Mouse (Mus musculus) hindbrain, embryonic 13.5 days (tissue): ENCODE measurements around the gene Gm10053. TPM values are rescaled to one million over a fixed set of nuclear protein-coding genes. Genes with fewer than 3 reads are reported as not detected.

Experiments used
- ATAC-seq: fragments of 200-750 bp; cut with Nextera tagmentation; 2 replicates; pipeline ENCODE4 v1.8.0; 2017; ENCODE audit warnings: moderate TSS enrichment; ENCODE audit not compliant: low FRiP score
- H3K27ac ChIP-seq: fragments of 300-500 bp; sonication (generic); 2 replicates; pipeline ENCODE4 v1.5.1; 2015; ENCODE audit warnings: inconsistent platforms, mild to moderate bottlenecking, moderate library complexity
- H3K27me3 ChIP-seq: fragments of 300-500 bp; sonication (generic); 2 replicates; pipeline ENCODE4 v1.6.1; 2015; ENCODE audit warnings: mild to moderate bottlenecking, inconsistent platforms
- H3K36me3 ChIP-seq: fragments of 300-500 bp; sonication (generic); 2 replicates; pipeline ENCODE4 v1.6.1; 2015; ENCODE audit warnings: mild to moderate bottlenecking, inconsistent platforms
- H3K4me1 ChIP-seq: fragments of 300-500 bp; sonication (generic); replicated peaks from 2 replicates; pipeline ENCODE4 v1.6.1; 2015; ENCODE audit warnings: inconsistent platforms
- H3K4me2 ChIP-seq: fragments of 300-500 bp; sonication (generic); 2 replicates; pipeline ENCODE4 v1.6.1; 2015; ENCODE audit warnings: inconsistent platforms, mild to moderate bottlenecking, moderate library complexity
- H3K4me3 ChIP-seq: fragments of 300-500 bp; sonication (generic); 2 replicates; pipeline ENCODE4 v1.5.1; 2015; ENCODE audit warnings: mild to moderate bottlenecking, inconsistent platforms
- H3K9ac ChIP-seq: fragments of 300-500 bp; sonication (generic); 2 replicates; pipeline ENCODE4 v1.6.1; 2015; ENCODE audit warnings: mild to moderate bottlenecking, inconsistent platforms
- H3K9me3 ChIP-seq: fragments of 300-500 bp; sonication (generic); 2 replicates; pipeline ENCODE4 v1.6.1; 2016; ENCODE audit warnings: inconsistent platforms
- WGBS: fragments of 180-500 bp; shearing (Covaris S2); methylation state at CpG from one replicate; pipeline ENCODE4 v1.1.7; 2015; 5-methylcytosine and 5-hydroxymethylcytosine counted together
- polyA plus RNA-seq: library from polyadenylated mRNA; unstranded; fragments of >200 nt; fragmentation: Nextera tagmentation; extraction: Ambion mirVana; gene quantifications from 2 replicates; pipeline ENCODE4 v1.2.1, GENCODE M21; 2015

Gene Gm10053
- polyA plus RNA-seq, 1 experiment from 2014 or later: 246 TPM

DNA sequence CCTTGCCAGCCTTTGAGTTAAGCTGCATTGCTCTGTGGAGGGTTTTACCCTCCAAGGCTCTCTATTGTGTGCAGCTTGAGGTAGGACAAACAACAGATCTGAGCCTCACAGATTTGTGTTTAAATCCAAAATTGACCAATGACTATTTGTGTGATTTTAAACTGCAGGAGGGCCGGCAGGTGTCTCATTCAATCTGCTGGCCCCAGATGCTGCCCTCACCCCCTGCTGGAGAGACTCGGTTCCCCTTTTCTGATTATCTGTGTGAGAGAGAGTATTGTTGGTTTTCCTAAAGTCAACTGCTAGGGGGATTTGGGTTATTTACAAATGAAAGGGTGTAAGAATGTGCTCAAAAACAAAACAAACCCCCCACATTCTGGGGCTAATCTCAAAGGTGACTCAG lies 26.8 kb downstream of the Gm10053 start:
- Histone ChIP-seq H3K4me1 (peaks cover 21% of the 10 kb centered on the region), H3K9me3 (no peaks in the 10 kb centered on the region), H3K36me3 (no peaks in the 10 kb centered on the region), H3K4me2 (no peak overlapping the region), H3K9ac (no peak overlapping the region), H3K27me3 (peaks cover 76% of the 10 kb centered on the region), H3K27ac (no peak overlapping the region), H3K4me3 (no peak overlapping the region)
- 6% methylated on average over 2 of the region's 2 CpGs for WGBS
- no peak for ATAC-seq

DNA sequence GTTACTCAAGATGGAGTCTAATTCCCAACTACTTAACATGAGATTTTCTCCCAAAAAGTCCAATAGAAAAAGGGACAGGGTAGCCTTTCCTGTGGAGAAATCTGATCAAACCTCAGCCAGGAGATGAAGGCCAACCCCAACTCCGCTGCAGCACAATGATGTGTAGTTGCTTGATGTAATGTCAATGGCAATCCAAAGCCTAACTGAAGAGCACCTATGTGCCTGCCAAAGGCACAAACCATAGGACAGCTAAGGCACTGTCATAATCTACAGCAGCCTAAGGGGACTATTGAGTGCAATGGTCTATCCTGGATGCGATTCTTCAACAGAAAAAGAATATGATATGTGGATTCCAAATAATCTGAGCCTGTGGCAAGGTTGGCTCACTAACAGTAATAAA lies 27.3 kb downstream of the Gm10053 start:
- no peaks in the 10 kb centered on the region for H3K9me3 ChIP-seq
- 52% methylated on average over 2 of the region's 2 CpGs for WGBS
- ATAC-seq: no peak
- H3K4me3 ChIP-seq: no peak overlapping the region
- H3K27ac ChIP-seq: no peak overlapping the region
- H3K27me3 ChIP-seq: peaks cover 70% of the 10 kb centered on the region
- no peaks in the 10 kb centered on the region for H3K36me3 ChIP-seq
- no peak overlapping the region for H3K9ac ChIP-seq
- H3K4me2 ChIP-seq: no peak overlapping the region
- peaks cover 17% of the 10 kb centered on the region for H3K4me1 ChIP-seq

DNA sequence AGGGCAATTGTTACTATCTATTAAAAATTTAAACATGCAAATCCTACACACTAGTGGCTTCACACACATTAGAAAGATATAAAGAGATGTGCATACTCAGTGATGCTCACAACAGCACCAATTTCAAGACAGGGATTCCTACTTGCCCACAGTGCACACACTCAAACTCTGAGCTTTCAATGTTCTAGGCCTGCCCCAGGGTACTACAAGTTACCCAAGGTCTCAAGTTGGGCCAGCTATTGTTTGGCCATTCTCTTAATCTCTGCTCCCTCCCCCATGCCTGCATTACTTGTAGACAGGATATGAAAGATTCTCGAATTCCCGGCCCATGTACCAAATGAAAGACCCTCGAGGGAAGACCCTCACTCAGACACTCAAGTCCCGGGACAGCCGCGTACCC lies 32.2 kb downstream of the Gm10053 start:
- Histone ChIP-seq H3K4me3 (no peak overlapping the region), H3K36me3 (no peaks in the 10 kb centered on the region), H3K9ac (no peak overlapping the region), H3K4me2 (no peak overlapping the region), H3K4me1 (no peaks in the 10 kb centered on the region), H3K27ac (no peak overlapping the region), H3K27me3 (peaks cover 25% of the 10 kb centered on the region), H3K9me3 (no peaks in the 10 kb centered on the region)
- no peak for ATAC-seq
- 91% methylated on average over 6 of the region's 6 CpGs for WGBS

DNA sequence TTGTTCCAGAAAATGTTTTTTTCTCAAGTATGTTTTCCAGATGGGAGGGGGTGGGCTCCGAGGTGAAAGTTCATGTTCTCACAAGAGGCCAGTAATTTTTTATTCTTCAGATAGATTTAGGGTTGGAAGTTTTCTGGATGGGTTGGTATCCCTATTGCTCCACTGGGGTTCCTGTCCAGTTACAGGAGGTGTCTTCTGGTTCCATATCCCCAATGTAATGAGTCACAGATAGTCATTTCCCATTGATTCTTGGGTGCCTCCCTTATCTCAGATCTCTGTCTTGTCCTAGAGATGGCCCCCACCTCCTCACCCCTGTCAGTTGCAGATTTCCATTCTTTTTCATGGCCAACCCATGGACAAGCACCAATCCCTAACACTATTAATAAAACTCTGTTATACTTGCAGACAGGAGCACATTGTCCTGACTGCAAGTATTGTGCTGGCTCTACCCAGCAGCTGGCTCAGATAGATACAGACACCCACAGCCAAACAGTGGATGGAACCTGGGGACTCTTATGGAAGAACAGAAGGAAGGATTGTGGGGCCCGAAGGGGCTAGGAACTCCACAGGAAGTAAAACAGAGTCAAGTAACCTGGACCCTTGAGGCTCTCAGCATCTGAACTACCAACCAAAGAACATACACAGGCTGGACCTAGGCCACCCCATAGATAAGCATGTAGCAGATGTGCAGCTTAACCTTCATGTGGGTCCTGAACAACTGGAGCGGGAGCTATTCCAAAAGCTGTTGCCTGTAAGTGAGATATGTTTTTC lies 33.1 kb downstream of the Gm10053 start:
- no peak overlapping the region for H3K4me2 ChIP-seq
- 93% methylated on average over 3 of the region's 3 CpGs for WGBS
- no peaks in the 10 kb centered on the region for H3K9me3 ChIP-seq
- peaks cover 16% of the 10 kb centered on the region for H3K27me3 ChIP-seq
- H3K4me1 ChIP-seq: no peaks in the 10 kb centered on the region
- no peak overlapping the region for H3K9ac ChIP-seq
- H3K4me3 ChIP-seq: no peak overlapping the region
- ATAC-seq: no peak
- no peaks in the 10 kb centered on the region for H3K36me3 ChIP-seq
- no peak overlapping the region for H3K27ac ChIP-seq

DNA sequence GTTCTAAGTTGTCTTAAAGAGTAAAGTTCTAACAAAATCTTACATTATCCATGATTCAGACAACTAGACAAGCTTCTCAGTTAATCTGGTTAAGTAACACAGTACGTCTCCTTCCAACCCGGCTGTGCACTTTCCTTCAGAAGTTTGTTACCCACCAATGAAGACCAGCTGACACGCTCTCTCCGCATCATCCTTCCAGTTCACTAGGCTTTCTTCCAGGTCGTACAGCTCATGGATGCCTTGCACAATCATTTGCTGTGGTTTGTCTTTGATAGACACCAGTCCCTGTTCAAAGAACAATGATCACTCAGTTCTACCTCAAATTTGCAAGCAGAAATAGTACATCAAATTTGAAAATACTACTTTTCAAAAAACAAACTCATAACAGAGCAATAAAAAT lies 45.4 kb downstream of the Gm10053 start:
- H3K4me3 ChIP-seq: no peak overlapping the region
- no peak overlapping the region for H3K9ac ChIP-seq
- no peaks in the 10 kb centered on the region for H3K9me3 ChIP-seq
- H3K4me2 ChIP-seq: no peak overlapping the region
- no peak for ATAC-seq
- H3K36me3 ChIP-seq: peaks cover 18% of the 10 kb centered on the region
- no peak overlapping the region for H3K27ac ChIP-seq
- 84% methylated on average over 5 of the region's 5 CpGs for WGBS
- H3K27me3 ChIP-seq: no peaks in the 10 kb centered on the region
- no peaks in the 10 kb centered on the region for H3K4me1 ChIP-seq

Other genes with a start within 250 kb of the Gm10053 start
- 1.2 and 1.7 TPM in 2 replicates for gene Tmem252, start 201.7 kb upstream of the Gm10053 start, polyA plus RNA-seq
- gene Pgm5, start 13.8 kb upstream of the Gm10053 start, polyA plus RNA-seq: 0.65 and 1.4 TPM in 2 replicates
- 0.19 TPM in 1 of 2 replicates, not detected in the other for gene Foxd4, start 25.5 kb downstream of the Gm10053 start, polyA plus RNA-seq
- gene Cbwd1, start 85.9 kb downstream of the Gm10053 start, polyA plus RNA-seq: 17.3 and 19.3 TPM in 2 replicates
- gene Dock8, start 123.8 kb downstream of the Gm10053 start, polyA plus RNA-seq: 1.4 and 2.2 TPM in 2 replicates